Mouse (Mus musculus) lung, embryonic 16.5 days (tissue): ENCODE data around the gene Ndfip2. TPM values are rescaled to one million over a fixed set of nuclear protein-coding genes. Genes with fewer than 3 reads are reported as not detected.
A peak's percentile ranks its signal among the peaks of the same experiment; 100 is the strongest.

ENCODE experiments used
- ATAC-seq: fragments of 200-750 bp; cut with Nextera tagmentation; 2 replicates; pipeline ENCODE4 v1.8.0; 2017; ENCODE audit warnings: low read depth, mild to moderate bottlenecking, moderate library complexity
- H3K27ac ChIP-seq: fragments of 300-500 bp; sonication (generic); 2 replicates; pipeline ENCODE4 v1.5.1; 2014; ENCODE audit warnings: mild to moderate bottlenecking, control low read depth, low read length
- H3K27me3 ChIP-seq: fragments of 300-500 bp; sonication (generic); 2 replicates; pipeline ENCODE4 v1.6.1; 2014; ENCODE audit warnings: low read depth, low read length, mixed read lengths; ENCODE audit not compliant: control insufficient read depth, insufficient read depth
- H3K36me3 ChIP-seq: fragments of 300-500 bp; sonication (generic); 2 replicates; pipeline ENCODE4 v1.6.1; 2014; ENCODE audit warnings: low read length; ENCODE audit not compliant: control insufficient read depth, insufficient read depth
- H3K4me1 ChIP-seq: fragments of 300-500 bp; sonication (generic); replicated peaks from 2 replicates; pipeline ENCODE4 v1.6.1; 2014; ENCODE audit warnings: low read length, mixed read lengths; ENCODE audit not compliant: control insufficient read depth, insufficient read depth
- H3K4me2 ChIP-seq: fragments of 300-500 bp; sonication (generic); 2 replicates; pipeline ENCODE4 v1.6.1; 2014; ENCODE audit warnings: low read depth, low read length, control low read depth
- H3K4me3 ChIP-seq: fragments of 300-500 bp; sonication (generic); 2 replicates; pipeline ENCODE4 v1.5.1; 2014; ENCODE audit warnings: mild to moderate bottlenecking, low read length, control low read depth
- H3K9ac ChIP-seq: fragments of 300-500 bp; sonication (generic); 2 replicates; pipeline ENCODE4 v1.6.1; 2014; ENCODE audit warnings: low read length, control low read depth
- H3K9me3 ChIP-seq: fragments of 300-500 bp; sonication (generic); 2 replicates; pipeline ENCODE4 v1.6.1; 2016; ENCODE audit warnings: low read length; ENCODE audit not compliant: control insufficient read depth
- WGBS: fragments of 180-500 bp; shearing (Covaris S2); extraction: QIAGEN DNeasy Blood & Tissue Kit; methylation state at CpG from one replicate; pipeline ENCODE4 v1.1.7; 2014; 5-methylcytosine and 5-hydroxymethylcytosine counted together
- polyA plus RNA-seq: library from polyadenylated mRNA; unstranded; fragments of >200 nt; fragmentation: Nextera tagmentation; extraction: Ambion mirVana; gene quantifications from 2 replicates; pipeline ENCODE4 v1.2.1, GENCODE M21; 2015

The Ndfip2 gene
- polyA plus RNA-seq, 1 experiment from 2014 or later = 58.2 TPM

DNA sequence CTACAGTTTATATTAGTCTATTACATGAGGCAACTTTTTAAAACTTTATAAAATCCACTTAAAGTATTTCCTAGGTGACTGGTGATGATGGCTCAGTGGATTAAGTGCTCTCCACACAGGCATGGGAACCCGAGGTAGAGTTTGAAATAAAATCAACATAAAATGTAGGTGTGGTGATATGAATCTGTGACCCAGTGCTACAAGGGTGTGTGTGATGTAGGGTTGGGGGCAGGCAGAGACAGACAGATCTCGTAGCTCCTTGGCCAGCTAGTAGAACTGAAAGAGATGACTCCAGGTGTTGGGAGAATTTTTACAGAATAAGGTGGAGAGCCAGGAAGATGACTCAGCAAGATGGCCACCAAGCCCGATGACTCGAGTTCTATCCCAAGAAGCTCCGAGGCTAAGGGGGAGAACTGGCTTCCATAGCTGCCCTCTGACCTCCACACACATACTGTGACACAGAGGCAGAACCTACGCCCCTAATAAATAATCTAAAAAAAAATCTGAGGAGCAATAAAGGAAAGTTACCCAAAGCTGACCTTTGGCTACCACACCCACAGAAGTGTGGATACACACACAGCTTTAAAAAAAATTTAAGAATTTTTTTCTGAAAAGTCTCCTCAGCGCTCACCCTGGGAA lies 14.4 kb upstream of the Ndfip2 start:
- ATAC-seq = no peak
- H3K4me3 ChIP-seq = no peak overlapping the region
- no peaks in the 10 kb centered on the region for H3K9me3 ChIP-seq
- 80% methylated on average over 7 of the region's 7 CpGs for WGBS
- H3K4me2 ChIP-seq = no peak overlapping the region
- no peak overlapping the region for H3K27ac ChIP-seq
- H3K36me3 ChIP-seq = no peaks in the 10 kb centered on the region
- no peak overlapping the region for H3K9ac ChIP-seq
- no peaks in the 10 kb centered on the region for H3K27me3 ChIP-seq
- H3K4me1 ChIP-seq = no peaks in the 10 kb centered on the region

DNA sequence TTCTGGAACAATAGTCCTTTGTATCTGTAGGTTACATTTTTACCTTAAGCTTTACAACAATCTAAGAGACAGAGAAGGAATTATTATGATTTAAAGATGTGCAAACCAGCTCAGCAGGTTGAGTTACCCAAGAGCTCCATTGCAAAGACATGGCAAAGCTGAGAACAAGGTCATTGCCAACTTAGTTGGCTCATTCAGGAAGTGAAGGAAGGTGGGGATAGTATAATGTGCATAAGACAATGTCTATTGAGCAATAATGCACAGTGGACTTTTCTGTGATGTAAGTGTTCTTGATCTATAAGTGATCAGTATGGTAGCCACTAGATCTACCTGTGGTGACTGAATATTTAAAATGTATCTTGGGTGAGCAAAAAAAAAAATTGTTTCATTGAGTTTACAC lies 7.3 kb upstream of the Ndfip2 start:
- Histone ChIP-seq H3K27ac (no peak overlapping the region), H3K4me2 (no peak overlapping the region), H3K27me3 (no peaks in the 10 kb centered on the region), H3K4me3 (no peak overlapping the region), H3K36me3 (no peaks in the 10 kb centered on the region), H3K9ac (no peak overlapping the region), H3K9me3 (no peaks in the 10 kb centered on the region), H3K4me1 (no peaks in the 10 kb centered on the region)
- ATAC-seq = no peak

DNA sequence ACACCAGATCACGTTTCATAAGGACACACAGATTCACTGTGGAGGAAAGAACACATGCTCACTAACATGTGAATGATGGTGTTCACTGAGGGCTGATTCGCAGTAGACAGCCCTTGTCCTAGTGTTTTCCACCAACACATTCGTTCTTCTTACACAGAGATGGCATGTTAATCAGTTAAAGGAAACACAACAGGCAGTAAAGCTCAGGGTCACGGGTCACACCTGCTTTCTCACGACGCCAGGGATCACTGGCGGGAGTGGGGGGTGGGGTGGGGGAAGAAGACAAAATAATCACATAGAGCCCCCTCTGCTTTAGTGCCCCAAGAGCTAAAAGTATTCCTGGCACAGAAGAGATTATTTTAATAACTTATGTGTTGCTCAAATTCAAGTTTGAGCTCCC lies 5.1 kb upstream of the Ndfip2 start:
- H3K4me3 ChIP-seq = no peak overlapping the region
- no peaks in the 10 kb centered on the region for H3K36me3 ChIP-seq
- H3K4me2 ChIP-seq = no peak overlapping the region
- WGBS = 24% methylated on average over 7 of the region's 7 CpGs
- no peaks in the 10 kb centered on the region for H3K27me3 ChIP-seq
- H3K9me3 ChIP-seq = no peaks in the 10 kb centered on the region
- H3K27ac ChIP-seq = no peak overlapping the region
- no peak for ATAC-seq
- H3K9ac ChIP-seq = no peak overlapping the region
- H3K4me1 ChIP-seq = no peaks in the 10 kb centered on the region

DNA sequence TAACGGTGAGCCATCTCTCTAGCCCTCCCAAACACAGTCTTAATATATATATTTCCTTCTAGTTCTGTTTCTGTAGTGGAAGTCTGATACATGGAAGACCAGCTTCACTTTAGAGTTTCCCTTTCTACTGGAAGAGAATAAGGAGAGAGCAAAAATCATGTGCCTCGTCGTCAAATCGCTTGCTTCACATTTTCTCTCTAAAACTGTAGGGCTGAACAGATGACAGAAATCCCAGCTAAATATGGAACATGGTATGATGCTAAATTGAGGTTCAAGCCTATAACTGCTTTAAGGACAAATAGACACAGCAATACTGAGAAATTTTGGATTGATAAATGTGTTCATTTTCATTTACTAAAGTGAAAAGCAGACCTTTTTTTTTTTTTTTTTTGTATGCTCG lies 4.0 kb upstream of the Ndfip2 start:
- no peak for ATAC-seq
- Histone ChIP-seq H3K4me2 (no peak overlapping the region), H3K4me3 (no peak overlapping the region), H3K27me3 (no peaks in the 10 kb centered on the region), H3K9me3 (no peaks in the 10 kb centered on the region), H3K27ac (no peak overlapping the region), H3K36me3 (no peaks in the 10 kb centered on the region), H3K9ac (no peak overlapping the region), H3K4me1 (no peaks in the 10 kb centered on the region)
- 86% methylated on average over 5 of the region's 5 CpGs for WGBS

DNA sequence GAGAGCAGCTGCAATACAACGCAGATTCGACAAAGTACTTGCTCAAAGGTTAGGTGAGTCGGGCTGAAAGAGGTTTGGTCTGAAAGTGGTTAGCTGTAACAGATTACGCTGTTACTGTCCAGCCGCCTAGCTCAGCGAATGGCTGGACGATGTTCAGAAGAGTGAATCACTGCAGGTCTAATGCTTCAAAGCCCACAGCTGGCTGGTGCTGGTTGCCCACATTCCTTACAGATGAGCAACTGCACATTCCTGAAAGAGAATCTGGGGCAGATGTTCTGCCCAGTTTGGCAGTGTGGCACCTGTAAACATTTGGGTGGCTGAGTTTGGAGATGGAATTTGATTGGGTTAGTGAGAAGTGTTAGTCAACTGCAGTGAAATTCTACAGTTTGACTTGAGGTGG lies 2.8 kb upstream of the Ndfip2 start:
- Histone ChIP-seq H3K27ac (no peak overlapping the region), H3K4me1 (peaks cover 2% of the 10 kb centered on the region; the same call in 1 of the 2 replicates), H3K4me3 (no peak overlapping the region), H3K27me3 (no peaks in the 10 kb centered on the region), H3K9me3 (no peaks in the 10 kb centered on the region), H3K9ac (no peak overlapping the region), H3K4me2 (no peak overlapping the region), H3K36me3 (no peaks in the 10 kb centered on the region)
- WGBS = 80% methylated on average over 7 of the region's 7 CpGs
- ATAC-seq = no peak

DNA sequence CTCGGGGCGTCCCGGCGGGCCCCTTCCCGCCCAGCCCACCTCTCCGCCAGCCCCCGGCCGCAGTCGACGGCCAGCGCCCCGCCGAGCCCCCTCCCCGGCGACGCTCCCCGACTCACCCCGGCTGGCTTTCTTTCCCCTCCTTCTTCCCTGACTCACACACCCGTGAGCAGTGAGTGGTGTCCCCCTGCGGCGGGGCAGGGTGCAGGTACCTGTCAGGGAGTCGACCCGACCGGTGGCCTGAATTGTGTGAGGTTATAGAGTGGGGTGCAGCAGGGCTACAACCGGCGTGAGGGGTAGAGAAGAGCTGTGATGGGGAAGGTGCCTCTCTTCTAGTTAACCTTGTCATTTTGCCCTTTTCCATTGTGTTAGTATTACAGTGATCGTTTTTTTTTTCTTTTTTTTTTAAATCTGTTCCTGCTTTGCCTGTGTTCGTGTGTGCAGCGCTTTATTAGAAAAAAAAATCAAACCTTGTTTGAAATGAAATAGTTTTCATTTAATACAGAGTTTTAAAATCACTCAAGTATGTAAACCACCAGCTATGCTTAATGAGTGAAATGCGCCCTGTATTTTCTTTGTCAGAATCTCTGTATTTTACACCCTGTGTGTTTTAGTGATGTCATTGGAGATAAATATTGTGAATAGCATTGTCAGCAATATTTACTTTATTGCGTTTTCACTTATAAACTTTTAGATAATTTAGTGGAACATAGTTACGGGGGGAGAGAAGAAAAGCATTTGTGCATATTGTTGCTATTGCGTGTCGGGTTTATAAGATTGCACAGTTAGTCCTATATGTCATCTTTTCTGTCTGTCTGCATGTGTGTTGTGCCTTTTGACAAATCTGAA lies 885 bp downstream of the Ndfip2 start:
- Histone ChIP-seq H3K36me3 (no peaks in the 10 kb centered on the region), H3K27ac (peak overlapping the region; percentile 91), H3K4me3 (peak overlapping the region; percentile 87), H3K4me2 (peak overlapping the region; percentile 65), H3K27me3 (no peaks in the 10 kb centered on the region), H3K9ac (peak overlapping the region; percentile 94), H3K9me3 (no peaks in the 10 kb centered on the region), H3K4me1 (peaks cover 2% of the 10 kb centered on the region; the same call in 1 of the 2 replicates)
- peak; percentile 83 for ATAC-seq
- 5% methylated on average over 33 of the region's 34 CpGs for whole genome bisulfite sequencing

DNA sequence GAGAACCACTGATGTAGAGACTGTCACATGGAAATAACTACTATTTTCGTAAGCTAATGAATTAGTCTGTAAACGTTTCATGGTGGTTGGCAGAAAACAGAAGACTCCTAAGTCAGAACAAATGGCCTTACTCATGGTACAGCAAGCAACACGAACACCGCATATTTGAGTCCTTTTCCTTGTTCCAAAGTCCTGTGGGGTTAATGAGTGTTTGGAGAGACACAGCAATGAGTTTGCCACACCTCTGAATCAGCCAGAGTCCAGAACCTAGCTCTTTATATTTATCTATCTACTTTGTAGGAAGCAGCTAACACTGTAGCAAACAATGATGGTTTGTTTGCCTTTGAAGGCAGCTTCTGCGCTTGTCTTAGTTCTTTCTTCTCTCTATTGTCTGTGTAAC lies 4.5 kb downstream of the Ndfip2 start:
- Histone ChIP-seq H3K4me3 (no peak overlapping the region), H3K27ac (no peak overlapping the region), H3K27me3 (no peaks in the 10 kb centered on the region), H3K36me3 (no peaks in the 10 kb centered on the region), H3K9ac (no peak overlapping the region), H3K4me2 (no peak overlapping the region), H3K9me3 (no peaks in the 10 kb centered on the region), H3K4me1 (peaks cover 2% of the 10 kb centered on the region; the same call in 1 of the 2 replicates)
- 63% methylated on average over 5 of the region's 5 CpGs for WGBS
- ATAC-seq = no peak

DNA sequence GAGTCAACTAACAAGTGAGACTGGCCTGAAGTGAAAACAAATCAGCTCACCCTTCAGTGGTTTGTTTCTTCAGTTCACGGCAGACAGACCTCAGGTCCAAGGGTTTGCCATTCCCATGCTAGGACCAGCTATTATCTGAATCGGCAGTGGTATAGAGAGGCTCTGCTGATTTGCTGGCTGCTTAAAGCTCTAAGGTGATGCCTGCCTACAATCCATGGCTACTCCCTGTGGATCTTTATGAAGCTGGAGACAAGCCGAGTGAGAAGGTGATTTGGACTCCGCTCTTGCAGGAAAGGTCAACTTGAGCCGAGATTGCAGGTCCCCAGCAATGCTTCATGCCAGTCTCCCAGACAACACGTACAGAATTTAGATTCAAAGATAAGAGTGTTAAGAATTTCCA lies 8.7 kb downstream of the Ndfip2 start:
- H3K4me1 ChIP-seq = 0 out of 2 replicates have a peak, but pooled peaks cover 2% of the 10 kb centered on the region
- ATAC-seq = no peak
- no peak overlapping the region for H3K4me2 ChIP-seq
- no peak overlapping the region for H3K27ac ChIP-seq
- H3K4me3 ChIP-seq = no peak overlapping the region
- no peak overlapping the region for H3K9ac ChIP-seq
- 61% methylated on average over 6 of the region's 6 CpGs for WGBS
- H3K27me3 ChIP-seq = no peaks in the 10 kb centered on the region
- no peaks in the 10 kb centered on the region for H3K36me3 ChIP-seq
- H3K9me3 ChIP-seq = no peaks in the 10 kb centered on the region

DNA sequence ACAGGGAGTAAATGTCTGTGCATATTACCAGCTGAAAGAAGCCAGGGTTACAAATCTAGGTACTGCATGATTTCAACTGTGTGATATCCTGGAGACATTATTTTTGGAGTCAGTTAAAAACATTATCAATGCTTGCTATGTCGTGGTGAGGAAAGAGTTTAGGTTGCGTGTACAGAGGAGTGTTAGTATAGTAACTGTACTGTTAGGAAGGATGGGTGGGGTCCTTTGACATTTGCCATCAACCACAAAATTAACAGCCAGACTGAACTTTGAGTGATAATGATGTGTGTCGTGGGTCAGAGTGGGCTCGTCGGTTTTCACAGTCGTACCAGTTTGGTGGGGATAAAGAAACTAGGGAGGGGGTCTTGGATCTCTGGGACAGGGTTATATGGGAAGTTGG lies 13.7 kb downstream of the Ndfip2 start:
- H3K27me3 ChIP-seq = no peaks in the 10 kb centered on the region
- 70% methylated on average over 6 of the region's 6 CpGs for WGBS
- no peak for ATAC-seq
- H3K4me1 ChIP-seq = peaks cover 2% of the 10 kb centered on the region; the same call in 1 of the 2 replicates
- H3K4me3 ChIP-seq = no peak overlapping the region
- H3K9me3 ChIP-seq = no peaks in the 10 kb centered on the region
- no peak overlapping the region for H3K27ac ChIP-seq
- no peaks in the 10 kb centered on the region for H3K36me3 ChIP-seq
- no peak overlapping the region for H3K9ac ChIP-seq
- H3K4me2 ChIP-seq = no peak overlapping the region
